Mouse (Mus musculus): ENCODE measurements around the gene Kndc1. TPM values are rescaled to one million over a fixed set of nuclear protein-coding genes. Genes with fewer than 3 reads are reported as not detected.
A peak's percentile ranks its signal among the peaks of the same experiment; 100 is the strongest.

Kndc1 gene
- polyA plus RNA-seq, 1 experiment from 2014 or later = 16.5 TPM

GRCm38 (mm10) chr7:139898606-139899005 lies 4.1 kb downstream of the Kndc1 start:
- Histone ChIP-seq H3K9ac (ENCODE audit: low read depth, low read length) (no peak overlapping the region), H3K9me3 (ENCODE audit: control insufficient read depth, low read length) (no peaks in the 10 kb centered on the region), H3K4me1 (ENCODE audit: control insufficient read depth, insufficient read depth, low read depth, low read length) (peaks cover 18% of the 10 kb centered on the region), H3K36me3 (ENCODE audit: control insufficient read depth, insufficient read depth, low read length) (no peaks in the 10 kb centered on the region), H3K27ac (ENCODE audit: low read depth, low read length) (no peak overlapping the region), H3K27me3 (replicated peaks; ENCODE audit: control insufficient read depth, insufficient read depth, low read length) (peaks cover 4% of the 10 kb centered on the region; the same call in 1 of the 2 replicates), H3K4me2 (ENCODE audit: low read length) (no peak overlapping the region), H3K4me3 (ENCODE audit: low read length) (no peak overlapping the region)
- no peak for ATAC-seq
- WGBS = 76% methylated on average over 2 of the region's 2 CpGs

- H3K36me3 ChIP-seq (ENCODE audit: control insufficient read depth, insufficient read depth, low read length) = no peaks in the 10 kb centered on the region
- no peaks in the 10 kb centered on the region for H3K9me3 ChIP-seq (ENCODE audit: control insufficient read depth, low read length)
- H3K27me3 ChIP-seq (replicated peaks; ENCODE audit: control insufficient read depth, insufficient read depth, low read length) = 0 out of 2 replicates have a peak, but pooled peaks cover 3% of the 10 kb centered on the region
- 86% methylated on average over 7 of the region's 7 CpGs for whole genome bisulfite sequencing
- ATAC-seq = no peak
- H3K9ac ChIP-seq (ENCODE audit: low read depth, low read length) = no peak overlapping the region
- H3K4me1 ChIP-seq (ENCODE audit: control insufficient read depth, insufficient read depth, low read depth, low read length) = peaks cover 14% of the 10 kb centered on the region
- no peak overlapping the region for H3K4me3 ChIP-seq (ENCODE audit: low read length)
- H3K4me2 ChIP-seq (ENCODE audit: low read length) = no peak overlapping the region
- no peak overlapping the region for H3K27ac ChIP-seq (ENCODE audit: low read depth, low read length)
These were observed 5.0 kb downstream of the Kndc1 start for GRCm38 (mm10) chr7:139899505-139899904.

GRCm38 (mm10) chr7:139900456-139900855 lies 6.0 kb downstream of the Kndc1 start:
- no peaks in the 10 kb centered on the region for H3K36me3 ChIP-seq (ENCODE audit: control insufficient read depth, insufficient read depth, low read length)
- no peak for ATAC-seq
- H3K9me3 ChIP-seq (ENCODE audit: control insufficient read depth, low read length) = no peaks in the 10 kb centered on the region
- no peak overlapping the region for H3K27ac ChIP-seq (ENCODE audit: low read depth, low read length)
- H3K4me3 ChIP-seq (ENCODE audit: low read length) = no peak overlapping the region
- no peak overlapping the region for H3K4me2 ChIP-seq (ENCODE audit: low read length)
- H3K4me1 ChIP-seq (ENCODE audit: control insufficient read depth, insufficient read depth, low read depth, low read length) = peaks cover 19% of the 10 kb centered on the region
- 95% methylated on average over 7 of the region's 7 CpGs for WGBS
- H3K27me3 ChIP-seq (replicated peaks; ENCODE audit: control insufficient read depth, insufficient read depth, low read length) = 0 out of 2 replicates have a peak, but pooled peaks cover 3% of the 10 kb centered on the region
- H3K9ac ChIP-seq (ENCODE audit: low read depth, low read length) = no peak overlapping the region

- 89% methylated on average over 6 of the region's 6 CpGs for WGBS
- no peak overlapping the region for H3K27ac ChIP-seq (ENCODE audit: low read depth, low read length)
These were observed 6.4 kb downstream of the Kndc1 start for GRCm38 (mm10) chr7:139900896-139901295.

GRCm38 (mm10) chr7:139901981-139902380 lies 7.5 kb downstream of the Kndc1 start:
- no peaks in the 10 kb centered on the region for H3K36me3 ChIP-seq (ENCODE audit: control insufficient read depth, insufficient read depth, low read length)
- no peak overlapping the region for H3K4me3 ChIP-seq (ENCODE audit: low read length)
- WGBS = 13% methylated on average over 1 of the region's 1 CpGs
- H3K27ac ChIP-seq (ENCODE audit: low read depth, low read length) = no peak overlapping the region
- no peak overlapping the region for H3K4me2 ChIP-seq (ENCODE audit: low read length)
- no peak for ATAC-seq
- no peaks in the 10 kb centered on the region for H3K27me3 ChIP-seq (replicated peaks; ENCODE audit: control insufficient read depth, insufficient read depth, low read length)
- H3K9me3 ChIP-seq (ENCODE audit: control insufficient read depth, low read length) = no peaks in the 10 kb centered on the region
- H3K9ac ChIP-seq (ENCODE audit: low read depth, low read length) = no peak overlapping the region
- H3K4me1 ChIP-seq (ENCODE audit: control insufficient read depth, insufficient read depth, low read depth, low read length) = peaks cover 10% of the 10 kb centered on the region

More at GRCm38 (mm10) chr7:139900896-139901295, 6.4 kb downstream of the Kndc1 start:
- ATAC-seq = no peak
- Histone ChIP-seq H3K9ac (ENCODE audit: low read depth, low read length) (no peak overlapping the region), H3K4me1 (ENCODE audit: control insufficient read depth, insufficient read depth, low read depth, low read length) (peaks cover 18% of the 10 kb centered on the region), H3K27me3 (replicated peaks; ENCODE audit: control insufficient read depth, insufficient read depth, low read length) (0 out of 2 replicates have a peak, but pooled peaks cover 1% of the 10 kb centered on the region), H3K9me3 (ENCODE audit: control insufficient read depth, low read length) (no peaks in the 10 kb centered on the region), H3K36me3 (ENCODE audit: control insufficient read depth, insufficient read depth, low read length) (no peaks in the 10 kb centered on the region), H3K4me3 (ENCODE audit: low read length) (no peak overlapping the region), H3K4me2 (ENCODE audit: low read length) (no peak overlapping the region)

GRCm38 (mm10) chr7:139905261-139905660 lies 10.8 kb downstream of the Kndc1 start:
- no peak overlapping the region for H3K4me3 ChIP-seq (ENCODE audit: low read length)
- peaks cover 20% of the 10 kb centered on the region for H3K4me1 ChIP-seq (ENCODE audit: control insufficient read depth, insufficient read depth, low read depth, low read length)
- 0 out of 2 replicates have a peak, but pooled peaks have one; percentile 8 for ATAC-seq
- no peaks in the 10 kb centered on the region for H3K9me3 ChIP-seq (ENCODE audit: control insufficient read depth, low read length)
- H3K9ac ChIP-seq (ENCODE audit: low read depth, low read length) = peak overlapping the region; percentile 17; the same call in 1 of the 2 replicates
- peak overlapping the region; percentile 6; the same call in 1 of the 2 replicates for H3K4me2 ChIP-seq (ENCODE audit: low read length)
- no peaks in the 10 kb centered on the region for H3K36me3 ChIP-seq (ENCODE audit: control insufficient read depth, insufficient read depth, low read length)
- H3K27ac ChIP-seq (ENCODE audit: low read depth, low read length) = no peak overlapping the region
- WGBS = 13% methylated on average over 6 of the region's 6 CpGs
- no peaks in the 10 kb centered on the region for H3K27me3 ChIP-seq (replicated peaks; ENCODE audit: control insufficient read depth, insufficient read depth, low read length)

- H3K4me3 ChIP-seq (ENCODE audit: low read length) = no peak overlapping the region
- H3K27me3 ChIP-seq (replicated peaks; ENCODE audit: control insufficient read depth, insufficient read depth, low read length) = no peaks in the 10 kb centered on the region; the same call in 1 of the 2 replicates
- peak overlapping the region; percentile 6; the same call in 1 of the 2 replicates for H3K4me2 ChIP-seq (ENCODE audit: low read length)
- 5% methylated on average over 6 of the region's 6 CpGs for WGBS
- peaks cover 20% of the 10 kb centered on the region for H3K4me1 ChIP-seq (ENCODE audit: control insufficient read depth, insufficient read depth, low read depth, low read length)
- no peak overlapping the region for H3K9ac ChIP-seq (ENCODE audit: low read depth, low read length)
- H3K9me3 ChIP-seq (ENCODE audit: control insufficient read depth, low read length) = no peaks in the 10 kb centered on the region
- no peaks in the 10 kb centered on the region for H3K36me3 ChIP-seq (ENCODE audit: control insufficient read depth, insufficient read depth, low read length)
- no peak overlapping the region for H3K27ac ChIP-seq (ENCODE audit: low read depth, low read length)
- ATAC-seq = no peak
These were observed 11.2 kb downstream of the Kndc1 start for GRCm38 (mm10) chr7:139905661-139906060.

GRCm38 (mm10) chr7:139908176-139908575 lies 13.7 kb downstream of the Kndc1 start:
- 49% methylated on average over 5 of the region's 5 CpGs for WGBS
- no peaks in the 10 kb centered on the region for H3K9me3 ChIP-seq (ENCODE audit: control insufficient read depth, low read length)
- no peaks in the 10 kb centered on the region; the same call in 1 of the 2 replicates for H3K27me3 ChIP-seq (replicated peaks; ENCODE audit: control insufficient read depth, insufficient read depth, low read length)
- H3K4me3 ChIP-seq (ENCODE audit: low read length) = no peak overlapping the region
- 0 out of 2 replicates have a peak overlapping the region, but pooled peaks have one; percentile 14 for H3K9ac ChIP-seq (ENCODE audit: low read depth, low read length)
- H3K27ac ChIP-seq (ENCODE audit: low read depth, low read length) = peak overlapping the region; percentile 46
- H3K4me1 ChIP-seq (ENCODE audit: control insufficient read depth, insufficient read depth, low read depth, low read length) = peaks cover 20% of the 10 kb centered on the region
- no peak overlapping the region for H3K4me2 ChIP-seq (ENCODE audit: low read length)
- no peaks in the 10 kb centered on the region; the same call in 1 of the 2 replicates for H3K36me3 ChIP-seq (ENCODE audit: control insufficient read depth, insufficient read depth, low read length)
- peak; percentile 35; the same call in 1 of the 2 replicates for ATAC-seq

- H3K9ac ChIP-seq (ENCODE audit: low read depth, low read length) = no peak overlapping the region
- 27% methylated on average over 6 of the region's 6 CpGs for WGBS
- no peak overlapping the region for H3K4me2 ChIP-seq (ENCODE audit: low read length)
- no peaks in the 10 kb centered on the region for H3K9me3 ChIP-seq (ENCODE audit: control insufficient read depth, low read length)
- H3K4me3 ChIP-seq (ENCODE audit: low read length) = no peak overlapping the region
- H3K4me1 ChIP-seq (ENCODE audit: control insufficient read depth, insufficient read depth, low read depth, low read length) = peaks cover 20% of the 10 kb centered on the region
- no peaks in the 10 kb centered on the region; the same call in 1 of the 2 replicates for H3K36me3 ChIP-seq (ENCODE audit: control insufficient read depth, insufficient read depth, low read length)
- no peak overlapping the region for H3K27ac ChIP-seq (ENCODE audit: low read depth, low read length)
- H3K27me3 ChIP-seq (replicated peaks; ENCODE audit: control insufficient read depth, insufficient read depth, low read length) = peaks cover 4% of the 10 kb centered on the region; the same call in 1 of the 2 replicates
- ATAC-seq = peak; percentile 52
These were observed 15.0 kb downstream of the Kndc1 start for GRCm38 (mm10) chr7:139909469-139909868.

Data from hindbrain, embryonic 16.5 days (tissue).